Mouse (Mus musculus) adrenal gland, adult (tissue): ENCODE data around the gene Elp4.

Experiments used
- DNase-seq, 2 experiments: peaks; one replicate each; pipeline ENCODE4 v3.0.0; 2022 to 2023; ENCODE audit warnings: low spot score in 1 of 2; ENCODE audit not compliant: inconsistent age in 2 of 2

The Elp4 gene

DNA sequence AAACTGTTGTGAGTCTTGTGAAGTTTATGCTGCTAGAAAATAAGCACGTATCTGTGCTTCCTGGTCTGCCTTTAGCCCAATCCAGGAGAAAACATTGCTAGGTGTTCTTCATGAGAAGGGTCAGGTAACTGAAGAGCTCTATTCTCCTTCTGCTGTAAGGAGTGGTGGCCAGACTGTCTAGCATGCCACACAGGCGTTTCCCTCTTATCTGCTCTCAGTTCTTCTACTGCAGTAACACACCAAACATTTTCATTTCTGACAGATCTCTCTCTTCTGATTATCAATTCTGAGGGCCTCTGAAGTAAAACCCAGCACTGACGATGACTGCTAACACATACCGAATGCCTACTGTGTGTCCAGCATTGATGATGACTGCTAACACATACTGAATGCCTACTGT, 98.3 kb downstream of the Elp4 start:
- DNase-seq = no peak

DNA sequence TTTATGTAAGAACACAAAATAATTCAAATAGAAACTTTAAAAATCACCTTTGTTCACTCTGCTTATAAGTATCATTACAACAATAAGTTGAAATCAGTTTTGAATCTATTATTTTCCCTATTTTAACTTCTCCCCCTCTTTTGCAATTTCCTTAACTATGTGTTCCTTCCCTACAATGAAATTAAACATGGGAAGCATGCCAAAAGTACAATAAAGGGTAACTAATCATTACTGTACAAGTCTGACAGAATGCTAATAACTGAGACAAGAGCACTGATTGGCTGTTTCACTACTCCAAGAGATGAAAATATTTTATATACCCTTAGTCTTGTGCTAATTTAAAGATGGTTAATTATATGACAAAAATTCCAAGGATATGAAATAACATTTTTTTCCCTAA, 99.2 kb downstream of the Elp4 start:
- no peak for DNase-seq

- no peak for DNase-seq
These were observed 99.9 kb downstream of the Elp4 start for GRCm38 (mm10) chr2:105804506-105804905.

DNA sequence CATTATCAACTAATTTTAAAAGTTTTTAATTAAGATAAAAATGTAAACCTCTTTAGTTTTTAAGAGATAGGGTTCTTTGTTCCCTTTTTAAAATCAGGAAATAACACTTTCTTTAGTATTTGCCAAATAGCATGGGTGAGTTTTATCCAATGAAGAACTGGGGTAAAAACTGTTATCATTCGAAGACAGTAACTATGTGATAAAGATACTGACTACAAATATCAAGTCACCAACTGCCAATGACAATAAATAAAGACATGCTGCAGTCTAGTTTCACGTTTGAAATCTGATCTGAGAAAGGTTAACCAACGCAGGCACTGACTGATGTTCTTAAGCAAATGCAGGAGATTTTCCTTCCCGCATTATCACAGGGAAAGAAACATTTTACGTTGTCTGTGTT, 100.9 kb downstream of the Elp4 start:
- DNase-seq = no peak

GRCm38 (mm10) chr2:105802902-105803301, 101.5 kb downstream of the Elp4 start:
- no peak for DNase-seq

DNA sequence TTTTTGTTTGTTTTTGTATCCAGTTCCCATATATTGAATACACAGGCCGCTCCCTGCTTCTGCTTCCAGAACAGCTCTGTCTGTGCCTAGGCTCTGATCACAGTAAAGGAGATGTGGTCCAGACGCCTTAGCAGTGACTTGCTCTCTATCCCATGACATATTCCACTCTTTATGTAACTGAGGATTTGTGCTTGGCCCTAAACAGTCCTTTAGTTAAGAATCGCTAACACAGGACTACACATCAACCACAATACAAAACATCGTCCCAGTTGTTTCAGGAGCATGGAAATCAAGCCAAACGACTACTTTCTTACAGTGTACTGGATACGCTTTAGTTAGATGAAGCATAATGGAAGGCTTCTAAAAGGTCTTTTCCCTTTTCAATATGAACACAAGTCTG, 102.8 kb downstream of the Elp4 start:
- DNase-seq = no peak

GRCm38 (mm10) chr2:105800694-105801093, 103.7 kb downstream of the Elp4 start:
- no peak for DNase-seq

DNA sequence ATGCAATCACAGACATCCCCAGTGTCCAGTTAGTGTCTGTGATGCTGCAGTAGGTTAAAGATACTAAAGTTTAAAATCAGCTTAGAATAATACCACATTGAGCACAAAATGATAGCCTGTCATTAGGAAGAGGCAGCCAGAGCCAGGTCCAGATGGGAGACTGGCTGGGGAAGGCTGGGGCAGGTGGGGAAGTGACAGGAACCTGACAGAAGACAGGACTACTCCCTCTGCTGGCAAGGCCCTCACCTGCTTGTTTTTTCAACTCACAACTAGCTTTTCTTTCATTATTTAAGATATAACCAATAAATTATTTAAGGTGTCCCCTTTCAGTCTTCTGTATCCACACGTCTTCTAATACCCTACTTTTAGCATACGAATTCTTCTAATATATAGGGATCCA, 104.5 kb downstream of the Elp4 start:
- no peak for DNase-seq

GRCm38 (mm10) chr2:105797842-105798241, 106.5 kb downstream of the Elp4 start:
- peak; percentile 15 to 66 for DNase-seq

GRCm38 (mm10) chr2:105796101-105796500, 108.3 kb downstream of the Elp4 start:
- peak in 1 of 2 experiments; percentile 60 for DNase-seq

- DNase-seq = no peak
These were observed 111.8 kb downstream of the Elp4 start for GRCm38 (mm10) chr2:105792339-105793120.

DNA sequence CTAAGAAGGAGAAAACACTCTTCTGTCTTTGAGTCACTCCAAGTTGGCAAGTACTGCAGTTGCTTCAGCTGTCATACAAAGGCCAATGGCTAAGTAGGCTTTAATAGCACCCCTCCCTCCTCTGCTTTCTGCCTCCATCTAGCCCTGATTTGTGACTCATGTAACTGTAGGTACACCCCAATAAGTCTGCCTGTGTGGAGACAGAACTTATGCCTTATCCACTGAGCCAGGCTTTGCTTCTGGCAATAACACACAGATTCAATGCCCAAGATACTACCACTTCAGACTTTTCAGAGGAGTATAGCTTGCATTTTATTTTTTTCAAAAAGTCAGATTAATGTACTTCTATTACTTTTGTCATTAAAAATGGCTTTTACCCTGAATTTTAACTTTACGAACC, 114.4 kb downstream of the Elp4 start:
- no peak for DNase-seq

DNA sequence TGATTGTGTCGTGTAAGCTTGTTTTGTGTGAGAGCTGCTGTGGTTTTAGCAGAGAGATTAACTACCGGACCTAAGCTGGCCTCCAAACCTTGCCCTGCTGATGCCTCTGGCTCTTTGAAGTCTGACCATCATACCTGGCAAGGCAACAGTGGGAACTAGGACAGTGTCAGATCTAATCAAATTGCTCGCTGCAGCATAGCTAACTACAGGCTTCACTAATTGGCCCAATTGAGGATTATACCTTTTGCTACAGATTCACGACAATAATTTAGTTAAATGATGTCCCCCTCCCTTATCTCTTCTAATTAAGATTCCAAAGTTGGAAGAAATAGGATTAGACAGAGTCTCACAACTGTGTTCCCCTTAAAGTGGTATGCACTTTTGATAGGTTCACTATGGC, 116.6 kb downstream of the Elp4 start:
- no peak for DNase-seq

- DNase-seq = no peak
These were observed 117.4 kb downstream of the Elp4 start for GRCm38 (mm10) chr2:105786986-105787385.

GRCm38 (mm10) chr2:105782885-105783284, 121.5 kb downstream of the Elp4 start:
- no peak for DNase-seq

DNA sequence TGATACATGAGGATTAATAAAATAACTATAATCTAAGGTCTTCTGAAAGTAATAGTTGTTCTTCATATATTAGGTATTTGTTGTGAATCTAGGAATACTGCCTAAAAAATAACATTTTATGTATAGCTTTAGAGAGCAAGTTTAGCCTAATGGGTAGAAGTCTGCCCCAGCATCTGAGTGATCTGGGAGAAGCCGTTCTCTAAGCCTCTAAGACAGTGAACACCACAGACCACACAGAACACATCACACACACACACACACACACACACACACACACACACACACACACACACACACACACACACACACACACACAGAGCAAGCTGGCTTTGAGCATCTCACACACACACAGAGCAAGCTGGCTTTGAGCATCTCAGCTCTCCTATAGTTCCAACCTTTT, 123.6 kb downstream of the Elp4 start:
- DNase-seq = no peak

DNA sequence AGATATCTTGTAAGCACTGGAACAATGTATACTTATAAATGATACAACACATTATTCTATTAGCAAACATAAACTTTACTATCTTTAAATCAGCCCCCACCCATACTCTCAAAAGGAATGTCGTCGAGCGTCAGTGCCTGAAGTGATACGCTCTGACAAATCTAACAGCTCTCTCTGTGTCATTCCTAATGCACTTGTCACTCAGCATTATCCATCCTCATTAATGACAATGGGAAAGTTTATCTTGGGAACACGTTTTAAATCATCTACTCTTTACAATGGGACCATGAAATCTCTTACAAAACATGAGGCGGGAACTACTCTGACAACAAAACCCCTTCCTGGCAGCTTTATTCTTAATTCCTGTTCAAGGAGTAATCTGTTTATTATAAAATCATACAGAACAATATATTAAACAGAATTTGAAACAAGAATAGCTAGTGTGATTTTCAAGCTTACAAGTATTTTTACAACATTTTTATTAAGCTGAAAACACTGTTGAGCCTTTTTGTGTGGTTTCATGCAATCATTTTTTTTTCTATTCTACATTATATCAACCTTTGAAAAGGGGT, 125.0 kb downstream of the Elp4 start:
- no peak for DNase-seq

- no peak for DNase-seq
These were observed 133.1 kb downstream of the Elp4 start for GRCm38 (mm10) chr2:105771314-105771713.

- DNase-seq = no peak
These were observed 134.5 kb downstream of the Elp4 start for GRCm38 (mm10) chr2:105769747-105770328.

DNA sequence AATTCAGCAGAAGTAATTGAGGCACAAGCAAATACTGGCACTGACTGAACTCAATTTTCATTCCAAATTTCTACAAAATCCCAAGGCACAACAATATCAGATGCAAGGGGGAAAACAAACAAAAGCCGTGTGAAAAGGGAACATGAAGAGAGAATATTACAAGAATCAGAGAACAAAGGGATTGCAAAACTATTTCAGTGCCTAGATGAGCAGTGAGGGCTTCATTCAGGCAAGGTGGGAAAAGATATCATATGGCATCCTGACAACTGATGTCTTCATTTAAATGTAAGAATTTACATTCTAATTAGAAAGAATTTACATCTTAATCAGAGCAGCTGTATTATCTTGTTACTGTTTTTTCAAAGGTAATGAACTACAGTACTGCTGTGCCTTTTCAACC, 150.9 kb downstream of the Elp4 start:
- DNase-seq = no peak

DNA sequence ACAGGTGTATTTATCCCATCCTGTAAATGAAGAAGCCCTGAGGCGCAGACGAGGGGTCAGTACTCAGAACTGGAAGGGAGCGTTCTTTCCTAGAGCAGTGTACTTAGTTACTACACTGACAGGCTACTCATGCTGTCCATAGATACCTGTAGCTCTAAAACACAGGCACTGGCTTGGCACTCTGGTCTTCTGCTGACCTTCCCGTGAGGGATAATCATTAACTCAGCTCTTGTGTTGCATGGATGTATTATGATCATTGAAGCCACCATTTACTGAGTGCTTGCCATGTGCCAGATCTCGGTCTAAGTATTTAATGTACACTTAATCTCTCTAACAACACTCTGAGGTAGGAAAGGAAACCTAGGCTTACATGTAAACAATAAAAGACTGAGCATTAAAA, 155.3 kb downstream of the Elp4 start:
- no peak for DNase-seq

DNA sequence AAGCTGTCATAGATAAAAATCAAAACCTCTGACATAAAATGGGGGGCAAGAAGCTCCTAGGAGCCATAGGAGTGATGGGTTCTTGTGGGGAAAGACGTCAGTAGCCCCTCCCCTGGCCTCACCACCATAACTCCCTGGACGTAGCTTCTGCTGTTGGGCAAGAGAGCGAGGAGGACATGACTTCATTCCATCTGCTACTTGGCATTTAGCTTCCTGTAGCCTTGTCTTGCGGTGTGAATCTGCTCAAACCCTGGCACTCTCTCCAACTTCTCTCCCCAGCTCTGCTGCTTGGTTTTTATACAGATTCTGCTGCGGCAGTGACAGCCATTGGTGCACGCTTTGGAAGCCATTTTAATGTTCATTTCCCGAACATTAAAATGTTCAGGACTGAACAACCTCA, 157.5 kb downstream of the Elp4 start:
- DNase-seq = no peak

DNA sequence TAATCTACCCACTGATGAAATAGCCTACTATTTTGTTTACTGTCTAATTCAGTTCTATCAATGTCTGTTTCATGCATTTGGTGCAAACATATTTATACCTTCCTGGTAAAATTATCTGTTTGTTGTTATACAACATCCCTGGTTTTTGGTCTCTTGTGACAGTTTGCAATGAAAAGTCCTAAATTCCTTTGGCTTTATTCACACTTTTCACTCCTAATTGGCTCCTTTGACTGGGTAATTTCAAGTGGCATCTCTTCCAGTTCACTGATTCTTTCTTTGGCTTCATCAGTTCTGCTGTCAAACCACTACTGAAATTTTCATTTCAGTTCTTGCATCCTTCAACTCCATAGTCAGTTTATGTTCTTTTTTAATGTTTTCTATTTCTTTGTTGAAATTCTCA, 168.2 kb downstream of the Elp4 start:
- DNase-seq = no peak
